In the genomic region with DNA sequence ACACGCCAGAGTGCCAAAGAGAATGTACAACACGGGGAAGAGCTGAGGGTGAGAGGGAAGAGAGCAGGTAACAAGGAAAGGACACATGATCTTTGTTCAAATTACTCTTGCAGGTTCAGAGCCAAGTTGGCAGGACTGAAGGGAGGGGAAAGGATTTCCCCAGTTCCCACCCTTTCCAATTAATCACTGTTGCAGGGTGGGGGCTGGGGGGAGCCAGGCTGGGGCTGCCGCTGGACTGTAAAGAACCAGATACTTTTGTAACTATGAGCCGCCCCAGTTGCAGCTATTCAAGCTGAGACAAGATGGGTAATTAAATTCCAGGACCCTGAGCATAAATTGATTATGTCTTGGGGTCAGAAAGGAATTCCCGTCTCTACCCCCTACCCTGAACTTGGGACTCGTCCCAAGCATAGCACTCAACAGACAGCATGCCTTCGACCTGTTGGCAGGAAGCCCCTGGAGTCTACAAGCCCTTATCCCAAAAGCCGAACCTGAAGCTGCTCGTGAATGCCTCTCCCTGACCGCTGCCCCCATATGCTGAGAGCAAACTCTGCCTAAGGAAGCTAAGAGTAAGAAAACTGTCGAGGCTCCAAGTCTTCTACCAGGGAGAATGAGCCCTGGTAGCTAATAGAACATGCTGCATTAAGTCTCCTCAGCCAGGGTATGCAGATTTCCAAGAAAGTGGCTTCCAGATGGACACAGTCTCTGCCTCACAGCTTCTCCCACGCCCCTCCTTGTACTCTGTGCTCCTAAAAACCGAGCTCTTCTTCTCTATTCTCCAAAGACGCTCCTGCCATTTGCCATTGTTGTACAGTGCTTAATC, we compare ENCODE assay signal across 9 mouse cellular contexts.
DNase-seq lines count a peak whose midpoint lies in the region; ATAC-seq and TF ChIP-seq lines count a peak whose summit lies in the region.
"Had no signal": no experiment of that assay in that cellular context is flagged by ENCODE, and none has a peak within 500 bp of the region (broad histone marks: within the 10 kb centered on the region; RNA-seq: fewer than 3 reads in every experiment).

No protein-coding gene starts in this region.

- no peak for TF ChIP-seq CTCF in intestine, postnatal 0 days (IDR thresholded peaks at IDR 0.05; ENCODE audit: low read depth)
- no peak for TF ChIP-seq CTCF in liver, postnatal 0 days (IDR thresholded peaks at IDR 0.05; ENCODE audit: low read depth)

- no peak for DNase-seq in intestine, embryonic 14.5 days (ENCODE audit: low spot score)
- DNase-seq in embryonic facial prominence, embryonic 14.5 days (ENCODE audit: low spot score), result peak; percentile 39
- peak; percentile 40 for DNase-seq in neural tube, embryonic 10.5 days (ENCODE audit: extremely low spot score, low spot score)
- DNase-seq in thymus, postnatal 36 days, result no peak
- DNase-seq in adrenal gland, adult 8-10 months, result no peak
- DNase-seq in liver, postnatal 0 days, result no peak

- no peak overlapping the region for H3K4me3 ChIP-seq in intestine, embryonic 14.5 days (ENCODE audit: low read depth, low read length)
- no peak overlapping the region for H3K4me3 ChIP-seq in intestine, postnatal 0 days (ENCODE audit: low read depth, low read length)
- H3K4me3 ChIP-seq in embryonic facial prominence, embryonic 14.5 days (ENCODE audit: low read depth, low read length), result no peak overlapping the region
- no peak overlapping the region for H3K4me3 ChIP-seq in hindbrain, embryonic 16.5 days (ENCODE audit: low read length)
- no peak overlapping the region for H3K4me3 ChIP-seq in liver, postnatal 0 days (ENCODE audit: low read depth, low read length)

- no peak overlapping the region for H3K9ac ChIP-seq in intestine, embryonic 14.5 days (ENCODE audit: low read length)
- no peak overlapping the region for H3K9ac ChIP-seq in intestine, postnatal 0 days (ENCODE audit: low read depth, low read length)
- no peak overlapping the region for H3K9ac ChIP-seq in embryonic facial prominence, embryonic 14.5 days (ENCODE audit: low read depth, low read length)
- no peak overlapping the region for H3K9ac ChIP-seq in hindbrain, embryonic 16.5 days (ENCODE audit: low read depth, low read length)
- H3K9ac ChIP-seq in liver, postnatal 0 days (replicated peaks), result no peak overlapping the region

- H3K36me3 ChIP-seq in intestine, embryonic 14.5 days (ENCODE audit: control insufficient read depth, insufficient read depth, low read length), result no peaks in the 10 kb centered on the region
- no peaks in the 10 kb centered on the region for H3K36me3 ChIP-seq in intestine, postnatal 0 days (ENCODE audit: control insufficient read depth, insufficient read depth)
- no peaks in the 10 kb centered on the region for H3K36me3 ChIP-seq in embryonic facial prominence, embryonic 14.5 days (ENCODE audit: control insufficient read depth, insufficient read depth, low read length)
- no peaks in the 10 kb centered on the region for H3K36me3 ChIP-seq in hindbrain, embryonic 16.5 days (ENCODE audit: control insufficient read depth, insufficient read depth, low read length)
- no peaks in the 10 kb centered on the region for H3K36me3 ChIP-seq in liver, postnatal 0 days (replicated peaks; ENCODE audit: insufficient read depth, low read length)
- H3K36me3 ChIP-seq: G1E had no signal

- H3K4me2 ChIP-seq in intestine, embryonic 14.5 days (ENCODE audit: low read length), result 0 out of 2 replicates have a peak overlapping the region, but pooled peaks have one; percentile 11
- no peak overlapping the region for H3K4me2 ChIP-seq in intestine, postnatal 0 days (replicated peaks; ENCODE audit: low read depth)
- H3K4me2 ChIP-seq in embryonic facial prominence, embryonic 14.5 days (ENCODE audit: low read depth, low read length), result peak overlapping the region; percentile 7; the same call in 1 of the 2 replicates
- H3K4me2 ChIP-seq in hindbrain, embryonic 16.5 days (ENCODE audit: low read length), result peak overlapping the region; percentile 5; the same call in 1 of the 2 replicates
- no peak overlapping the region for H3K4me2 ChIP-seq in liver, postnatal 0 days (ENCODE audit: low read depth, low read length)

- no peak for TF ChIP-seq EP300 in liver, postnatal 0 days (IDR thresholded peaks at IDR 0.05; ENCODE audit: low read depth)

- peaks cover 15% of the 10 kb centered on the region for H3K4me1 ChIP-seq in intestine, embryonic 14.5 days (replicated peaks; ENCODE audit: control insufficient read depth, insufficient read depth, low read length)
- H3K4me1 ChIP-seq in intestine, postnatal 0 days (replicated peaks; ENCODE audit: control insufficient read depth, insufficient read depth, low read length), result no peaks in the 10 kb centered on the region
- H3K4me1 ChIP-seq in embryonic facial prominence, embryonic 14.5 days (ENCODE audit: control insufficient read depth, insufficient read depth, low read length), result peaks cover 10% of the 10 kb centered on the region
- H3K4me1 ChIP-seq in hindbrain, embryonic 16.5 days (ENCODE audit: control insufficient read depth, insufficient read depth, low read depth, low read length), result no peaks in the 10 kb centered on the region
- H3K4me1 ChIP-seq in liver, postnatal 0 days (ENCODE audit: insufficient read depth), result no peaks in the 10 kb centered on the region

- 29% methylated on average over 14 of the region's 14 CpGs for WGBS in intestine, embryonic 14.5 days
- 44% methylated on average over 14 of the region's 14 CpGs for WGBS in intestine, postnatal 0 days
- 40% methylated on average over 14 of the region's 14 CpGs for WGBS in embryonic facial prominence, embryonic 14.5 days
- 27% methylated on average over 14 of the region's 14 CpGs for WGBS in hindbrain, embryonic 16.5 days
- WGBS in liver, postnatal 0 days (ENCODE audit: insufficient replicate concordance), result 65% methylated on average over 14 of the region's 14 CpGs

- no peaks in the 10 kb centered on the region for H3K27me3 ChIP-seq in intestine, embryonic 14.5 days (replicated peaks; ENCODE audit: control insufficient read depth, insufficient read depth, low read length)
- no peaks in the 10 kb centered on the region for H3K27me3 ChIP-seq in intestine, postnatal 0 days (replicated peaks; ENCODE audit: control insufficient read depth, insufficient read depth, low read length)
- H3K27me3 ChIP-seq in embryonic facial prominence, embryonic 14.5 days (replicated peaks; ENCODE audit: control insufficient read depth, insufficient read depth, low read length), result no peaks in the 10 kb centered on the region
- H3K27me3 ChIP-seq in hindbrain, embryonic 16.5 days (replicated peaks; ENCODE audit: control insufficient read depth, insufficient read depth, low read length), result no peaks in the 10 kb centered on the region
- no peaks in the 10 kb centered on the region for H3K27me3 ChIP-seq in liver, postnatal 0 days (ENCODE audit: insufficient read depth, low read length)

- ATAC-seq in intestine, embryonic 14.5 days (replicated peaks; ENCODE audit: low FRiP score, low TSS enrichment, low read depth), result no peak
- no peak for ATAC-seq in intestine, postnatal 0 days
- ATAC-seq in embryonic facial prominence, embryonic 14.5 days (ENCODE audit: low read depth), result no peak
- ATAC-seq in hindbrain, embryonic 16.5 days, result peak; percentile 80
- ATAC-seq in liver, postnatal 0 days, result no peak

- peak overlapping the region; percentile 72; the same call in 1 of the 2 replicates for H3K27ac ChIP-seq in intestine, embryonic 14.5 days (ENCODE audit: low read depth)
- no peak overlapping the region for H3K27ac ChIP-seq in intestine, postnatal 0 days (ENCODE audit: low read depth, low read length)
- 0 out of 2 replicates have a peak overlapping the region, but pooled peaks have one; percentile 2 for H3K27ac ChIP-seq in embryonic facial prominence, embryonic 14.5 days (replicated peaks; ENCODE audit: low read depth, low read length)
- no peak overlapping the region for H3K27ac ChIP-seq in hindbrain, embryonic 16.5 days (ENCODE audit: low read depth, low read length)
- H3K27ac ChIP-seq in liver, postnatal 0 days (ENCODE audit: low read depth), result no peak overlapping the region

- H3K9me3 ChIP-seq in intestine, embryonic 14.5 days (ENCODE audit: control insufficient read depth, low read length), result no peaks in the 10 kb centered on the region
- H3K9me3 ChIP-seq in intestine, postnatal 0 days (ENCODE audit: control insufficient read depth), result no peaks in the 10 kb centered on the region
- no peaks in the 10 kb centered on the region for H3K9me3 ChIP-seq in embryonic facial prominence, embryonic 14.5 days (ENCODE audit: control insufficient read depth, low read length)
- H3K9me3 ChIP-seq in hindbrain, embryonic 16.5 days (ENCODE audit: control insufficient read depth, low read length), result no peaks in the 10 kb centered on the region
- no peaks in the 10 kb centered on the region for H3K9me3 ChIP-seq in liver, postnatal 0 days (ENCODE audit: low read length)
- H3K9me3 ChIP-seq: G1E had no signal

Comparison
In these comparisons a context has a peak if more than half of its experiments do, and no peak if none do; other contexts are left out.
1. H3K27ac ChIP-seq: peak in intestine, embryonic 14.5 days (single experiment) and embryonic facial prominence, embryonic 14.5 days (single experiment); none in intestine, postnatal 0 days (single experiment), hindbrain, embryonic 16.5 days (single experiment) and liver, postnatal 0 days (single experiment).
2. H3K4me2 ChIP-seq: peak in intestine, embryonic 14.5 days (single experiment), embryonic facial prominence, embryonic 14.5 days (single experiment) and hindbrain, embryonic 16.5 days (single experiment); none in intestine, postnatal 0 days (single experiment) and liver, postnatal 0 days (single experiment).
3. DNase-seq: peak in embryonic facial prominence, embryonic 14.5 days (single experiment) and neural tube, embryonic 10.5 days (single experiment); none in intestine, embryonic 14.5 days (single experiment), thymus, postnatal 36 days (0 of 2), adrenal gland, adult 8-10 months (single experiment) and liver, postnatal 0 days (single experiment).